Mouse (Mus musculus): ENCODE data around the gene Pdcd1lg2.

The Pdcd1lg2 gene

DNA sequence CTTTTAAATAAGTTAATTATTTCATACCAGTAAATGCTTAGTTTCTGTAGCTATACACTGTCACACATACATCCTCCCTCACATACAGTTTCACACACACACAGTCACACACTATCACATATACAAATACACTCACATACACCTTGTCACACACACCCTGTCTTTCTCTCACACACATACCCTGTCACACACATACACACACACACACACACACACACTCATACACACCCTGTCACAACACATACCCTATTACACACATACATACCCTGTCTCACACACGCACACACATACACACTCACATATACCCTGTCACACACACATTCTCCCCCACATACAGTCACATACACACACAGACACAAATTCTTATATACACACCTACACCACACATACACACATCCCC lies 47.3 kb downstream of the Pdcd1lg2 start:
- in situ Hi-C loops (cut with MboI; ENCODE audit: unreplicated experiment in 2 of 2) = no loop called here

DNA sequence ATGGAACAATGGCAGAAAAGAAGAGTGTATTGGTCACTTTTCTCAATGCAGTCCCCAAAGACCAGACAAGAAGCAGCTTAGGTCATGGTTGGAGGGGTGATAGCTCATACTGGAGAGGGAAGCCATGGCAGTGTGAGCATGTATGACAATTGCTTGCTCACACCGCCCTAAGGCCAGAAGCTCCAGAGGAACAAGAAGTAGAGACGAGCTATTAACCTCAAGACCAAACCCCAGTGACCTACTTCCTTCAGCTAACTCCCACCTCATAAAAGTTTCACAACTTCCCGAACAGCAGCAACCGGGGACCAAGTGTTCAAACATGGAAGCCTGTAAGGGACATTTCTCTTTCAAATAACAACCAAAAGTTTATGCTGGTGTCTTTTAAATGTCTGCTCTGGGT lies 51.7 kb downstream of the Pdcd1lg2 start:
- in situ Hi-C loops (cut with MboI; ENCODE audit: unreplicated experiment in 2 of 2) = no loop called here

- in situ Hi-C loops (cut with MboI; ENCODE audit: unreplicated experiment in 2 of 2) = no loop called here
These were observed 53.1 kb downstream of the Pdcd1lg2 start for GRCm38 (mm10) chr19:29463645-29464395.

- in situ Hi-C loops (cut with MboI; ENCODE audit: unreplicated experiment in 2 of 2) = no loop called here
These were observed 56.1 kb downstream of the Pdcd1lg2 start for GRCm38 (mm10) chr19:29466819-29467218.

- in situ Hi-C loops (cut with MboI; ENCODE audit: unreplicated experiment in 2 of 2) = no loop called here
These were observed 58.4 kb downstream of the Pdcd1lg2 start for GRCm38 (mm10) chr19:29468941-29469685.

GRCm38 (mm10) chr19:29469686-29470254 lies 59.1 kb downstream of the Pdcd1lg2 start:
- in situ Hi-C loops (cut with MboI; ENCODE audit: unreplicated experiment in 2 of 2) = no loop called here

- in situ Hi-C loops (cut with MboI; ENCODE audit: unreplicated experiment in 2 of 2) = no loop called here
These were observed 59.9 kb downstream of the Pdcd1lg2 start for GRCm38 (mm10) chr19:29470652-29471051.

GRCm38 (mm10) chr19:29472424-29472823 lies 61.7 kb downstream of the Pdcd1lg2 start:
- in situ Hi-C loops (cut with MboI; ENCODE audit: unreplicated experiment in 2 of 2) = no loop called here

DNA sequence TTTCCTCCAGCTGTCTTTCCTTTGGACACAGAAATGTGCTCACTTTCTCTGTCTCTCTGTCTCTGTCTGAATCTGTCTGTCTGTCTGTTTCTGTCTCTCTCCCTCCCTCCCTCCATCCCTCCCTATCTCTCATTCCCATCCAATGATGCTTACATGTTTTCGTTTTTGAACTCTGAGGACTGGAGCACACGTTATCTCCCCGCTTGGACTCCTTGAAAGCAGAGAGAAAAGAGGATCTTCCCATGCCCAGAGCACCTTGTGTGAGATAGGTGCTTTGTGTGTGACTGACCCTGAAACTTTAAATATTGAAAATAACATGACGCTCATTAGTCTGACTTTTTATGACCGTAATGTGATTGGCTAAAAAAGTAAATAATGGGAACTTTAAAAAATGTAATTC lies 62.2 kb downstream of the Pdcd1lg2 start:
- in situ Hi-C loops (cut with MboI; ENCODE audit: unreplicated experiment in 2 of 2) = no loop called here

- in situ Hi-C loops (cut with MboI; ENCODE audit: unreplicated experiment in 2 of 2) = no loop called here
These were observed 64.1 kb downstream of the Pdcd1lg2 start for GRCm38 (mm10) chr19:29474803-29475202.

GRCm38 (mm10) chr19:29475210-29475620 lies 64.5 kb downstream of the Pdcd1lg2 start:
- in situ Hi-C loops (cut with MboI; ENCODE audit: unreplicated experiment in 2 of 2) = no loop called here

DNA sequence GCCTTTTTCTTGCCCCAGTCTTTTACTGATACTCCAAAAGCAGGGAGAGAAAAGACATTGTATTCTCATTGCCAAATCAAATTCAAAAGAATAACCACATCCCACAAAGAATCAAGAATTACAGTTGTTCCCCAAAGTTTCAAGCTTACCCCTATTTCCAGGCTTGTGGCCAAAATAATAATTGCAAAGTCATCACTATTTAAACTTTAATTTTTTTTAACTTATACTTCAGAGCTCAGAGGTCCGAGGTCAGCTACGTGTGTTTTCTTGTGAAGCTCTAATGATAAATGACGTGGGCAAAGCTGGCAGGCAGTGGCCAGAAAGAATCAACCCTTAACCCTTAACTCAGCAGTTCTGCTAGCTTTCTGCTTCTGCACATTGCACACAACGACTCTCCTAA lies 67.9 kb downstream of the Pdcd1lg2 start:
- in situ Hi-C loops (cut with MboI; ENCODE audit: unreplicated experiment in 2 of 2) = no loop called here

- in situ Hi-C loops (cut with MboI; ENCODE audit: unreplicated experiment in 2 of 2) = loop anchor here (5.0 to 10.0 kb wide), 3 partner anchors 64 to 117 kb away; partner anchors contain the start of genes Cd274 (in 2 of the 2) and Plgrkt (in 2 of the 2)
These were observed 70.9 kb downstream of the Pdcd1lg2 start for GRCm38 (mm10) chr19:29481578-29481977.

DNA sequence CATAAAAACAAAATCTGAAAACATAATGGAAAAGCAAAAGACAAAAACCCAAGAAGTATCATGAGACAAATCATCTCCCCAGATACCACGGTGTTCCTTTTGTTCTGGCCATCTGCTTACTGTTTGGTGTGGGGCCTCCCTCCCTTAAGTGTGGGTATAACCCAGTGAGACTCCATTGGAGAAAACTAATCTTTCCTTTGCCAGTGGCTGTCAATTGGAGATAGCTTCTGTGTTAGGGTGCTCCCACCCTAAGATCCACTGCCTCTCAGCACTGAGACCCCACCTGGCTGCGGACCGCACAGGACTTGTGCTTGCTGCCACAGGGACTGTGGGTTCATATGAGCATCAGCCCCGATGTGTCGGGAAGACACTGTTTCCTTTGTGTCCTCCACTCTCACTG lies 71.4 kb downstream of the Pdcd1lg2 start:
- in situ Hi-C loops (cut with MboI; ENCODE audit: unreplicated experiment in 2 of 2) = loop anchor here (5.0 to 10.0 kb wide), 3 partner anchors 65 to 117 kb away; partner anchors contain the start of genes Cd274 (in 2 of the 2) and Plgrkt (in 2 of the 2)

DNA sequence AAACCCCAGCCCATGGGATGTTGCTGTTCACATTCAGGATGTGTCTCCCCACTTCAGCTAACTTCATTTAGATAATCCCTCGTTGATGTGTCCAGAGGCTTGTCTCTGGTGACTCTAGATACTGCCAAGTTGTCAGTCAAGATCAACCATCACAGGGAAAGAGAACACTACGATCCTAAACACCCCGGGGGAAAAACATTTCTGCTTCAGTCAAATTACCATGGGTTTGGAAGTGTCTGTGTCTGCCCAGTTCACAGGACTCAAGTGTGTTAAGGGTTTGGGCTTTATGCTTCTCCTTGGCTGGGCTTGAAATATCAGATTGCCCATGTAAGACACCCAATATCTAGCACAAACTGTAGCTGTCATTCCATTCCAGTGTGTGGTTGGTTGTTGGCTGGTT lies 71.9 kb downstream of the Pdcd1lg2 start:
- in situ Hi-C loops (cut with MboI; ENCODE audit: unreplicated experiment in 2 of 2) = loop anchor here (5.0 to 10.0 kb wide), 3 partner anchors 65 to 118 kb away; partner anchors contain the start of genes Cd274 (in 2 of the 2) and Plgrkt (in 2 of the 2)

- in situ Hi-C loops (cut with MboI; ENCODE audit: unreplicated experiment in 2 of 2) = loop anchor here (5.0 to 10.0 kb wide), 3 partner anchors 66 to 119 kb away; partner anchors contain the start of genes Cd274 (in 2 of the 2) and Plgrkt (in 2 of the 2)
These were observed 72.7 kb downstream of the Pdcd1lg2 start for GRCm38 (mm10) chr19:29483386-29483785.

- in situ Hi-C loops (cut with MboI; ENCODE audit: unreplicated experiment in 2 of 2) = loop anchor here (5.0 to 10.0 kb wide), 3 partner anchors 67 to 120 kb away; partner anchors contain the start of genes Cd274 (in 2 of the 2) and Plgrkt (in 2 of the 2)
These were observed 73.8 kb downstream of the Pdcd1lg2 start for GRCm38 (mm10) chr19:29484537-29484936.

GRCm38 (mm10) chr19:29485257-29485948 lies 74.7 kb downstream of the Pdcd1lg2 start:
- in situ Hi-C loops (cut with MboI; ENCODE audit: unreplicated experiment in 2 of 2) = loop anchor here in 1 of 2 experiments (10.0 kb wide), 1 partner anchor 121 kb away; the partner anchor contains the start of genes Cd274 and Plgrkt

GRCm38 (mm10) chr19:29486545-29487206 lies 76.0 kb downstream of the Pdcd1lg2 start:
- in situ Hi-C loops (cut with MboI; ENCODE audit: unreplicated experiment in 2 of 2) = loop anchor here in 1 of 2 experiments (10.0 kb wide), 1 partner anchor 122 kb away; the partner anchor contains the start of genes Cd274 and Plgrkt

All from v-Abl transformed pro-B cells (cell line).